Mouse (Mus musculus) heart, postnatal 0 days (tissue): Measurements from ENCODE around the gene Daam2. TPM values are rescaled to one million over a fixed set of nuclear protein-coding genes. Genes with fewer than 3 reads are reported as not detected.

Experiments used
- ATAC-seq: fragments of 200-750 bp; cut with Nextera tagmentation; 2 replicates; pipeline ENCODE4 v1.8.0; 2017; ENCODE audit warnings: low read depth, moderate number of reproducible peaks, moderate library complexity; ENCODE audit not compliant: insufficient read depth
- DNase-seq: peaks from one replicate; pipeline ENCODE4 v3.0.0-alpha.2; 2016; ENCODE audit warnings: low spot score
- H3K27ac ChIP-seq: fragments of 300-500 bp; sonication (generic); 2 replicates; pipeline ENCODE4 v1.5.1; 2014; ENCODE audit warnings: low read depth, mild to moderate bottlenecking
- H3K27me3 ChIP-seq: fragments of 300-500 bp; sonication (generic); 2 replicates; pipeline ENCODE4 v1.6.1; 2014; ENCODE audit warnings: low read length, mixed read lengths; ENCODE audit not compliant: control insufficient read depth, insufficient read depth
- H3K36me3 ChIP-seq: fragments of 300-500 bp; sonication (generic); replicated peaks from 2 replicates; pipeline ENCODE4 v1.6.1; 2014; ENCODE audit warnings: low read length, mixed read lengths; ENCODE audit not compliant: control insufficient read depth, insufficient read depth
- H3K4me1 ChIP-seq: fragments of 300-500 bp; sonication (generic); 2 replicates; pipeline ENCODE4 v1.6.1; 2014; ENCODE audit warnings: antibody characterized with exemption; ENCODE audit not compliant: control insufficient read depth, insufficient read depth
- H3K4me2 ChIP-seq: fragments of 300-500 bp; sonication (generic); 2 replicates; pipeline ENCODE4 v1.6.1; 2014; ENCODE audit warnings: low read depth, mild to moderate bottlenecking, low read length, moderate library complexity
- H3K4me3 ChIP-seq: fragments of 300-500 bp; sonication (generic); 2 replicates; pipeline ENCODE4 v1.5.1; 2014; ENCODE audit warnings: low read depth, low read length
- H3K9ac ChIP-seq: fragments of 300-500 bp; sonication (generic); replicated peaks from 2 replicates; pipeline ENCODE4 v1.6.1; 2014; ENCODE audit warnings: low read depth, low read length, mixed read lengths
- H3K9me3 ChIP-seq: fragments of 300-500 bp; sonication (generic); replicated peaks from 2 replicates; pipeline ENCODE4 v1.6.1; 2016; ENCODE audit warnings: low read length; ENCODE audit not compliant: control insufficient read depth
- CTCF ChIP-seq: IDR thresholded peaks from 2 replicates; pipeline ENCODE4 v1.5.1; 2016; ENCODE audit warnings: antibody characterized with exemption, control low read depth, low read depth
- EP300 ChIP-seq: IDR thresholded peaks from 2 replicates; pipeline ENCODE4 v1.6.1; 2016; ENCODE audit warnings: antibody characterized with exemption, low read depth
- WGBS: fragments of 180-500 bp; shearing (Covaris S2); extraction: QIAGEN DNeasy Blood & Tissue Kit; methylation state at CpG from one replicate; pipeline ENCODE4 v1.1.7; 2014; 5-methylcytosine and 5-hydroxymethylcytosine counted together
- polyA plus RNA-seq: library from polyadenylated mRNA; unstranded; fragments of >200 nt; fragmentation: Nextera tagmentation; extraction: Ambion mirVana; gene quantifications from 2 replicates; pipeline ENCODE4 v1.2.1, GENCODE M21; 2015
- total RNA-seq: library from RNA; depleted of rRNA; stranded (reverse); fragments of >200 nt; gene quantifications from 2 replicates; pipeline ENCODE4 v1.2.3, GENCODE M21; 2014; ENCODE audit warnings: low replicate concordance

Daam2 gene
- total and polyA plus RNA-seq, 2 experiments from 2014 or later, result 2.4 to 10.5 TPM

DNA sequence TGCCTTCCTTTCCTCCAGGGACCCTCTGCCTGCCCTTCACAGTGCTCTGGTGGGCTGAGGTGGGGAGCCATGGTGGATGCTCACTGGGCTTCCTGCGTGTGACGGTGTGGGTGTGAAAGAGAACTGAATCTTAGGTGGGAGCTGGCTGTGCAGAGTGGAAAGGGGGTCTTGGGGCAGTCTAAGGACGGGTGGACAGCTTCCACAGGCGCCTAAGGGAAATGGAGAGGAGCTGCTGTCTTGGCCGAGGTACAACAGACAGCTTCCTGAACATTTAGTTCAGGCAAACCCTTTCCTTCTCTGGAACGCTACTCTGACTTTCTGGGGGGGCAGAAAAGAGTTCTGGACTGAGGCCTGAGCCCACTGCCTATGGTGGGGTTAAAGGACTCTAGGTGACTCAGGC, 134.0 kb downstream of the Daam2 start:
- Histone ChIP-seq H3K36me3 (peaks cover 10% of the 10 kb centered on the region), H3K9me3 (no peaks in the 10 kb centered on the region), H3K27ac (peak overlapping the region; percentile 27; the same call in 1 of the 2 replicates), H3K4me2 (peak overlapping the region; percentile 1; the same call in 1 of the 2 replicates), H3K27me3 (no peaks in the 10 kb centered on the region), H3K9ac (no peak overlapping the region), H3K4me1 (peaks cover 30% of the 10 kb centered on the region), H3K4me3 (no peak overlapping the region)
- no peak for DNase-seq
- 58% methylated on average over 6 of the region's 6 CpGs for WGBS
- ATAC-seq, result no peak
- TF ChIP-seq EP300 (no peak), CTCF (no peak)

DNA sequence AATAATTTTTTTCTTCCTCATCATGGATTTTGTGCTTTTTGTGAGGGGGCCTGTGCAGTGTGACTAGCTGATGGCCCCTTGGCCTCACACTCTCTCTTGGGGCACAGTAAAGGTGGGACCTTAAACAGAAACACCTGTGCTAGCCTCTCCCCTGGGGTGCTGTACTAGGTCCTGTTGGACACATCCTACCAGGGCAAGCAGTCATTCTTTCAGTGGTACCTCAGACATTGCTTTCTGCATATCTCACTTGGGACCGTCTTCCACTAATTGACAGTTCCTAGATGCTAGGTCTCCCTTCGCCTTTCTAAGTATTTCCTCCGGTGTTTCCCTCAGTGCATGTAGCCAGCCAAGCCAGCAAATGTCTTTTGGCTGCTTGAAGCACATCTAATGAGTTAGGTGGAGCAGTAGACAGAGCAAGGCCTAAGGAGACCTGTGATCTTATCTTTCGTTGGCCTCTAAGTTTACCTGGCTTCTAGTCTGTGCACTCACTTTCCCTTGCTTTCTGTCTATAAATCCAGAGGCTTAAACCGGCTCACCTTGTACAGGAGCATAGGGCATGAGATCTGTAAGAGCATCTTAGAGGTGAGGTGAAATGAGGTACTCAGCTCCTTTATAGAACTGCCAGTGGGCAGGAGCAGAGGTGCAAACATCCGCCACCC, 134.5 kb downstream of the Daam2 start:
- WGBS, result 74% methylated on average over 6 of the region's 6 CpGs
- peak overlapping the region; percentile 80 for H3K4me2 ChIP-seq
- DNase-seq (no peak), ATAC-seq (no peak)
- peaks cover 30% of the 10 kb centered on the region for H3K4me1 ChIP-seq
- no peak for TF ChIP-seq EP300
- no peak for TF ChIP-seq CTCF
- H3K27ac ChIP-seq, result no peak overlapping the region; the same call in 1 of the 2 replicates
- peak overlapping the region; percentile 74; the same call in 1 of the 2 replicates for H3K4me3 ChIP-seq
- no peaks in the 10 kb centered on the region for H3K27me3 ChIP-seq
- peaks cover 5% of the 10 kb centered on the region for H3K36me3 ChIP-seq
- H3K9ac ChIP-seq, result peak overlapping the region; percentile 79; the same call in 1 of the 2 replicates
- no peaks in the 10 kb centered on the region for H3K9me3 ChIP-seq

DNA sequence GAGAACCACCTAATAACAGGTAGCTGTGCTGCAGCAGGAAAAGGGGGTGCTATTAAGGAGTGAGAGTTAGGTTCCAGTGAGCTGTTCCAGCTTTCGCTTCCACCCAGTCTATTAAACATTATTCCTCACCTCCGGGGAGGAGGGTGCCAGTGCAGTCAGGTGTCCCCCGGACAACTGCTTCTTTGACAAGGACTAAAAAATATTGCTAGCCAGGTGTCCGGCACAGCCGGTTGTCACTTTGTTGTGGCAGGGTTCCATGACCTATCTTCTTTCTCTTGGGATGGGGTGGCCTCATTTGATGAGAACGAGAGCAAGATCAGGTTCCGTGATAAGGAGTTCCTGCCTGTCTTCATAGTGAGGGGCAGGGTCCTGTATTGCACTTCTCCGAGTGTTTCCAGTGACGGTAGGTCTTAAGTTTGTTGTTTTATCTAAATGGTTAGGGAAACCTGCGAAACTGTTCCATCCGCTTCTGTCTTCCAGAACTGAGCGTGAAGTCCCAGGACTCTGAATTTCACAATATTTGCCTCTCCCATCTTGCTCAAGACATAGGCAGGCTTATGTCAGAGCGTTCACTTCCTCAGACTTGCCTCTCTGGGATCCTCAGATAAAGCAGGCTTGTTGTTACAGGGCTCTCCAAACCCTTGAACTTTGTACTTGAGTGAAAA, 135.3 kb downstream of the Daam2 start:
- peak; percentile 10 for DNase-seq
- H3K4me3 ChIP-seq, result peak overlapping the region; percentile 74
- H3K27ac ChIP-seq, result peak overlapping the region; percentile 71
- TF ChIP-seq CTCF (no peak), EP300 (no peak)
- no peaks in the 10 kb centered on the region for H3K36me3 ChIP-seq
- H3K9me3 ChIP-seq, result no peaks in the 10 kb centered on the region
- H3K9ac ChIP-seq, result peak overlapping the region; percentile 79
- H3K4me2 ChIP-seq, result peak overlapping the region; percentile 80
- ATAC-seq, result peak; percentile 4
- H3K27me3 ChIP-seq, result no peaks in the 10 kb centered on the region
- H3K4me1 ChIP-seq, result peaks cover 30% of the 10 kb centered on the region
- 36% methylated on average over 13 of the region's 13 CpGs for WGBS

DNA sequence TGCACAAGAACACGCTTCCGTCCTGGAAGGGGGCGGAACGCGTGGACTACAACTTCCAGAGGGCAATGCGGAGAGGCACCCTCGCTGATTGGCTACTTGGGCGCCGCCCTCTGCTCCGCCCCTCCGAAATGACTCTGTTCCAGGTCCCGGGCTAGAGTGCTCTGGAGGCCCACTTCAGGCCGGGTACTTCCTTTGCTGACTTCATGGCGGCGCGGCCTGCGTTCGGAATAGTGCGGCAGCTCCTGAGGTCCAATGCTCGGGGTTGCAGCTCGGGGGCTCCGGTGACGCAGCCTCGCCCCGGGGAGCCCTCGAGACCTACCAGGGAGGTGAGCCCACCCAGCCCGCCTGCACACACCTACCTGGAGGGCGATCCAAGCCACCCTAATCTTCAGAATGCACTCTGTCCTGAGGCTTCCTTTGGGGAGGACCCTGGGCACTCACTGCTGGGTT, 135.9 kb downstream of the Daam2 start, which contains the start of gene Mocs1:
Gene Mocs1 (plus strand): TSS at position 124 of the 450 bp plus-strand sequence.
- WGBS, result under 1% methylated on average over 28 of the region's 28 CpGs
- Histone ChIP-seq H3K4me3 (peak within 1 kb of the TSS; percentile 74), H3K9me3 (no peaks in the 10 kb centered on the region), H3K27me3 (no peaks in the 10 kb centered on the region), H3K9ac (peak within 1 kb of the TSS; percentile 79), H3K4me2 (peak within 1 kb of the TSS; percentile 80), H3K36me3 (no peaks in the 10 kb centered on the region), H3K27ac (peak within 1 kb of the TSS; percentile 71), H3K4me1 (peaks cover 30% of the 10 kb centered on the region)
- TF ChIP-seq EP300 (peak; percentile 52; the same call in 1 of the 2 replicates), CTCF (peak; percentile 3; the same call in 1 of the 2 replicates)
- ATAC-seq (peak; percentile 98), DNase-seq (peak; percentile 92)

DNA sequence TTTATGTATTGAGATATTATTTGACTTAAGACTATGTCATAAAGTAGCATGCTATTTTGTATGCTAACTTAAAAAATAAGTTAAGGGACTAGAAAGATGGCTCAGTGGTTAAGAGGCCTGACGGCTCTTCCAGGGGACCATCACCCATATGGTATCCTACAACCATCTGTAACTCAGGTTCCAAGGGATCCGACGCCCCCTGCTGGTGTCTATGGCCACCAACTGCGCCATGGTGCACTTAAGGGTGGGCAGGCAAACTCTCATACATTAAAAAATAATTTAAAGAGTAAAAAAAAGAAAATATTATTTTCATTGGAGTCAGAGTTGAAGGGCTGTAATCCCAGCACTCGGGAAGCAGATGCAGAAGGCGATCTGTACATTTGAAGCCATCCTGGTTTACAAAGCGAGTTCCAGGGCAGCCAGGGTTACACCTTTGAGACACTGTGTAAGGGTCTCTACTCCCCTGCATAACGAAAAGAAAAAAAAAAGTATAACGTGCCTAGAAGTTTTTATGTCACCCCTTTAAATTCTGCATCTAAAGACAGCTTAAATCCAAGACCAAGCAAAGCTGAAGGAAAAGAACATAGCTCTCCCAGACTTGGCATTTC, 136.4 kb downstream of the Daam2 start:
- WGBS, result 21% methylated on average over 9 of the region's 9 CpGs
- no peaks in the 10 kb centered on the region for H3K9me3 ChIP-seq
- H3K4me3 ChIP-seq, result peak overlapping the region; percentile 74; the same call in 1 of the 2 replicates
- no peak for ATAC-seq
- H3K27me3 ChIP-seq, result no peaks in the 10 kb centered on the region
- TF ChIP-seq EP300 (no peak), CTCF (peak; percentile 11; the same call in 1 of the 2 replicates)
- H3K36me3 ChIP-seq, result no peaks in the 10 kb centered on the region
- H3K9ac ChIP-seq, result no peak overlapping the region
- no peak overlapping the region for H3K27ac ChIP-seq
- H3K4me2 ChIP-seq, result peak overlapping the region; percentile 23; the same call in 1 of the 2 replicates
- no peak for DNase-seq
- H3K4me1 ChIP-seq, result peaks cover 25% of the 10 kb centered on the region
